Mouse (Mus musculus) ES-E14 (cell line): ENCODE measurements at regions not wholly inside any gene's neighbourhood (a gene's known extent, or its start where the extent isn't known, plus 50 kb on each side); places are given as distances from the start of the nearest gene placed in this dataset.

Experiments used
- DNase-seq: peaks from one replicate; pipeline ENCODE4 v3.0.0-alpha.2; 2013; ENCODE audit warnings: low read depth, low spot score
- H3K27ac ChIP-seq: 2 replicates; pipeline ENCODE4 v1.5.1; 2012; ENCODE audit warnings: low read depth, mild to moderate bottlenecking, low read length, moderate library complexity, mixed read lengths; ENCODE audit not compliant: poor library complexity, insufficient read depth, severe bottlenecking
- H3K36me3 ChIP-seq: 2 replicates; pipeline ENCODE4 v1.6.1; 2012; ENCODE audit warnings: mild to moderate bottlenecking, low read length, moderate library complexity, mixed read lengths; ENCODE audit not compliant: control insufficient read depth, poor library complexity, insufficient read depth, severe bottlenecking
- H3K4me1 ChIP-seq, 2 experiments: fragments of 150-350 bp in 1 of 2; sonication (generic) in 1 of 2; 2 replicates each; pipeline ENCODE4 v1.6.1; 2012; ENCODE audit warnings: low read length in 2 of 2, mild to moderate bottlenecking in 1 of 2, mixed read lengths in 1 of 2; ENCODE audit not compliant: control insufficient read depth in 2 of 2, insufficient read depth in 2 of 2, poor library complexity in 1 of 2
- H3K4me3 ChIP-seq, 2 experiments: fragments of 150-350 bp in 1 of 2; sonication (generic) in 1 of 2; 2 replicates each; pipeline ENCODE4 v1.5.1; 2012; ENCODE audit warnings: low read length in 2 of 2, low read depth in 1 of 2, mild to moderate bottlenecking in 1 of 2, mixed read lengths in 1 of 2; ENCODE audit not compliant: insufficient read depth in 1 of 2, poor library complexity in 1 of 2, severe bottlenecking in 1 of 2
- H3K9ac ChIP-seq: 2 replicates; pipeline ENCODE4 v1.6.1; 2012; ENCODE audit warnings: low read depth, mild to moderate bottlenecking, low read length, mixed read lengths; ENCODE audit not compliant: poor library complexity, insufficient read depth, severe bottlenecking
- H3K9me3 ChIP-seq: fragments of 150-350 bp; sonication (generic); 2 replicates; pipeline ENCODE4 v1.6.1; 2012; ENCODE audit warnings: low read depth, mild to moderate bottlenecking, low read length; ENCODE audit not compliant: control insufficient read depth, insufficient read depth
- CHD2 ChIP-seq: IDR thresholded peaks from 2 replicates; pipeline ENCODE4 v1.6.1; 2014; ENCODE audit warnings: mild to moderate bottlenecking, low read depth, low read length, inconsistent platforms
- HCFC1 ChIP-seq: IDR thresholded peaks from 2 replicates; pipeline ENCODE4 v1.6.1; 2012; ENCODE audit warnings: low read length, inconsistent platforms, borderline replicate concordance; ENCODE audit not compliant: insufficient read depth
- MAFK ChIP-seq: IDR thresholded peaks from 2 replicates; pipeline ENCODE4 v1.6.1; 2014; ENCODE audit warnings: mild to moderate bottlenecking, low read depth, low read length, inconsistent platforms; ENCODE audit not compliant: insufficient read depth
- ZC3H11A ChIP-seq: IDR thresholded peaks from 2 replicates; pipeline ENCODE4 v1.6.1; 2012; ENCODE audit warnings: low read depth, mild to moderate bottlenecking, inconsistent platforms, low read length, borderline replicate concordance
- ZNF384 ChIP-seq: IDR thresholded peaks from 2 replicates; pipeline ENCODE4 v1.6.1; 2012; ENCODE audit warnings: low read depth, low read length, inconsistent platforms
- in situ Hi-C, 2 experiments: fragments of 600-800 bp; cut with MboI; formaldehyde crosslinking; loops; one replicate each; pipeline ENCODE4 v1.15.1; 2025; ENCODE audit warnings: low sequenced_read_pairs in 2 of 2, inconsistent platforms in 1 of 2; ENCODE audit not compliant: unreplicated experiment in 2 of 2

GRCm38 (mm10) chr1:121004535-121004934, 327.9 kb downstream of the Insig2 start:
- TF ChIP-seq MAFK (no peak), ZC3H11A (no peak), ZNF384 (no peak), HCFC1 (no peak), CHD2 (no peak)
- Histone ChIP-seq H3K27ac (no peak overlapping the region), H3K9ac (no peak overlapping the region), H3K4me1 (peaks cover 1 to 2% of the 10 kb centered on the region in 2 experiments; a peak in 2 of 4 replicates), H3K36me3 (no peaks in the 10 kb centered on the region), H3K9me3 (no peaks in the 10 kb centered on the region), H3K4me3 (no peak overlapping the region)
- in situ Hi-C loops: no loop called here
- DNase-seq: no peak

DNA sequence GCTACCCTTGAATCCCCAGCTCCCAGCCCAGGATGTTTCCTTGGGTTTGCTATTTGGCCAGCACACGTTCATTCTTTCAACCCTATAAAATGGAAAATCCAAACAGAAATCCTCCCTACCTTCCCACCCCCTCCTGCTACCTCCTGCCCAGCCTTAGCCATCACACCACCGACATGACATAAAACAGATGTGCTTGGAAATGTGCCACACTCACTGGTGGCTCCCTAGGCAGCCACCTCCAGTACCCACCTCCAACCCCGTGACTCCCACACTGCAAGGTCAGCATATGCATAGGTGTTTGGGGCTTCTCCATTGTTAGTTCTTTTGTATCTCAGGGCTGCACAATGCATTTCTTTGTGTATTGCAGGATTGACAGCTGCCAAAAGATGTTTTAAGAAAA, 327.2 kb downstream of the Insig2 start:
- no peak for DNase-seq
- Histone ChIP-seq H3K4me3 (no peak overlapping the region), H3K36me3 (no peaks in the 10 kb centered on the region), H3K9me3 (no peaks in the 10 kb centered on the region), H3K27ac (no peak overlapping the region), H3K9ac (no peak overlapping the region), H3K4me1 (peaks cover 1 to 2% of the 10 kb centered on the region in 2 experiments; a peak in 2 of 4 replicates)
- TF ChIP-seq ZC3H11A: no peak
- TF ChIP-seq HCFC1: no peak
- no peak for TF ChIP-seq ZNF384
- TF ChIP-seq CHD2: no peak
- in situ Hi-C loops: no loop called here

DNA sequence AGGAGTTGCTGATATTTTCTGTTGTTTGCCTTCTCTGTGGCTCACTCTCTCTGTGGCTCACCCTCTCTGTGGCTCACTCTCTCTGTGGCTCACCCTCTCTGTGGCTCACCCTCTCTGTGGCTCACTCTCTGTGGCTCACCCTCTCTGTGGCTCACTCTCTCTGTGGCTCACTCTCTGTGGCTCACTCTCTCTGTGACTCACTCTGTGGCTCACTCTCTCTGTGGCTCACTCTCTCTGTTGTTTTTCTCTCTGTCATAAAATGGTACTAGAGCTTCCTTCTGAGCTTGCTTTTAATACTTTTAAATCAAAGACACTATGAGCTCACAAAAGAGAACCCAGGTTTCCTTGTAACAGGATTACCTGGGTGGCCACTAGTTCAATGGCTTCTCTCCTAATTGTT, 320.3 kb downstream of the Insig2 start:
- no peak overlapping the region for H3K9ac ChIP-seq
- no peaks in the 10 kb centered on the region for H3K9me3 ChIP-seq
- no peak overlapping the region for H3K27ac ChIP-seq
- H3K36me3 ChIP-seq: no peaks in the 10 kb centered on the region
- no peak overlapping the region for H3K4me3 ChIP-seq
- DNase-seq: no peak
- TF ChIP-seq ZNF384 (no peak), HCFC1 (no peak), CHD2 (no peak), MAFK (no peak), ZC3H11A (no peak)
- in situ Hi-C loops: no loop called here
- no peaks in the 10 kb centered on the region for H3K4me1 ChIP-seq

GRCm38 (mm10) chr1:121013839-121014503, 318.4 kb downstream of the Insig2 start:
- Histone ChIP-seq H3K9me3 (no peaks in the 10 kb centered on the region), H3K36me3 (no peaks in the 10 kb centered on the region), H3K4me1 (no peaks in the 10 kb centered on the region), H3K9ac (no peak overlapping the region), H3K27ac (no peak overlapping the region), H3K4me3 (no peak overlapping the region)
- TF ChIP-seq MAFK (no peak), ZC3H11A (no peak), ZNF384 (no peak), CHD2 (no peak), HCFC1 (no peak)
- in situ Hi-C loops: no loop called here
- DNase-seq: no peak
